Mouse (Mus musculus): Measurements from ENCODE around the gene Cblb. TPM values are rescaled to one million over a fixed set of nuclear protein-coding genes. Genes with fewer than 3 reads are reported as not detected.

Cblb gene
- polyA plus RNA-seq, 1 experiment from 2014 or later: 8.7 TPM

DNA sequence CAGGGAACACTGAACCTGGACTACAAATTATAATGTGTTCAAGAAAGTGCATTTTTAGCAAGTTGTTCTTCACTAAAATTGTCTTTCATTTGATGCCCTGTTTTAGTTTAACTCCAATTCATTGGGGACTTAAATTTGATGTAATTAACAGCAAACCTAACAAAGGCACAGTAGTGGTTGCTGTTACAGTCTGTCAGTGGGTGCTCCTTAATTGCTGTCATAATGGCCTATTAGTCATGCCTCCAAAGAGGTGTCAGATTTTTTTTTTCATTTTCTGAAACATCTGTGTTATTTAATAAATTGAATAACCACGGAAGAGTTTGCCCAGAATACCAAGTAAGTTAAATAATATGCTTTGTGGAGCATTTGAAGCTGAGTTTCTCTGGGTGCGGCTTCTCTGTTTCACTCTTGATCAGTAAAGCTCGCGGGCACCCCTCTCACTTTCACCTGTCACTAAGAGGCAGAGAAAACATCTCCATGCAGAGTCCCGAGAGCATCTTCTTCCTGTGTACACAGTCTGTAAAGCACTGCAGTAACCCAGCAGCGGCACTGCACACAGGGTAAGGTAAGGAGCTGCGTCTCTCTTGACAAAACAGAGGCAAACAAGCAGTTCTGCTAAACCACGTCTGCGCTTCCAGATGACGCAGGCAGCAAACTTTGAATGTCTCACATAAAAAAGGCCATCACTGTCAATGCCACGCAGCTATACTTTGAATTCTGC lies 116.1 kb downstream of the Cblb start:
- DNase-seq (ENCODE audit: low spot score) (no peak), ATAC-seq (no peak)
- Histone ChIP-seq H3K4me3 (ENCODE audit: low read depth, low read length) (no peak overlapping the region), H3K9ac (replicated peaks; ENCODE audit: low read depth) (no peak overlapping the region), H3K9me3 (ENCODE audit: low read length) (no peaks in the 10 kb centered on the region), H3K4me1 (ENCODE audit: insufficient read depth, low read depth, low read length) (no peaks in the 10 kb centered on the region), H3K36me3 (ENCODE audit: insufficient read depth, low read length) (peaks cover 16% of the 10 kb centered on the region), H3K4me2 (replicated peaks; ENCODE audit: low read depth, low read length) (no peak overlapping the region), H3K27ac (ENCODE audit: low read length) (no peak overlapping the region), H3K27me3 (replicated peaks; ENCODE audit: insufficient read depth, low read length) (no peaks in the 10 kb centered on the region)
- 75% methylated on average over 11 of the region's 11 CpGs for WGBS
- TF ChIP-seq CTCF (IDR thresholded peaks at IDR 0.05) (no peak), EP300 (IDR thresholded peaks at IDR 0.05) (no peak)

GRCm38 (mm10) chr16:52148041-52148440 lies 117.0 kb downstream of the Cblb start:
- H3K4me3 ChIP-seq (ENCODE audit: low read depth, low read length): no peak overlapping the region
- H3K36me3 ChIP-seq (ENCODE audit: insufficient read depth, low read length): peaks cover 19% of the 10 kb centered on the region
- no peaks in the 10 kb centered on the region for H3K4me1 ChIP-seq (ENCODE audit: insufficient read depth, low read depth, low read length)
- 66% methylated on average over 6 of the region's 6 CpGs for whole genome bisulfite sequencing
- H3K9me3 ChIP-seq (ENCODE audit: low read length): no peaks in the 10 kb centered on the region
- H3K9ac ChIP-seq (replicated peaks; ENCODE audit: low read depth): no peak overlapping the region
- no peak for ATAC-seq
- no peak overlapping the region for H3K27ac ChIP-seq (ENCODE audit: low read length)
- no peak for DNase-seq (ENCODE audit: low spot score)
- H3K27me3 ChIP-seq (replicated peaks; ENCODE audit: insufficient read depth, low read length): no peaks in the 10 kb centered on the region
- H3K4me2 ChIP-seq (replicated peaks; ENCODE audit: low read depth, low read length): no peak overlapping the region
- TF ChIP-seq EP300 (IDR thresholded peaks at IDR 0.05): no peak
- no peak for TF ChIP-seq CTCF (IDR thresholded peaks at IDR 0.05)

DNA sequence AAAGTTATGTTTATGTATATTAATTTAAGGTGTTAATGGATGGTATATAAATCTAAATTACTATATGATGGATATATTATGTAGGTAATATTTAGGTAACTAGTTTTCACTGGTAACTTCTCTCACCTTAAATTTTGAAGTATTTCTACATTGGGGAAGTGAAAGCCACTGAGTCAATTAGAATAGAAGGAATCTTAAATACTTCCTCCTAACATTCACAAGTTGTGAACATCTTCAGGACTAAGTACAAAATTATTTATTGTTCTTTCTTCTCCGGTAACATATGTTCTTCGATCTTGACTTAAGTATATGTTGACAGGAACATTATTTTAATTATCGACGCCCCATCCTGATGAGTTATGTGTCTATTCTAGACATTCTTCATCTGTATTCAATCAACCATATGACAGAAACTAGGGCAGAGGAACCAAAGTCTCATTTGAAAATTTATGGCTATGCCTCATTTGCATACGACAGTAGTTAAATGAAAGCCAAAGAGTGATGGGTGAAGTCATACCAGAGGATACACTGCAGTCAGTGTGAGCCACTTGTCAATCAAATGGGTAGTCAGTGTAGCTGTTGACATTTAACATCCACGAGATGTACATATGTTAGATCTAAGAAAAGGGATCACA lies 118.2 kb downstream of the Cblb start:
- Histone ChIP-seq H3K4me2 (replicated peaks; ENCODE audit: low read depth, low read length) (no peak overlapping the region), H3K9me3 (ENCODE audit: low read length) (no peaks in the 10 kb centered on the region), H3K27ac (ENCODE audit: low read length) (no peak overlapping the region), H3K4me1 (ENCODE audit: insufficient read depth, low read depth, low read length) (no peaks in the 10 kb centered on the region), H3K9ac (replicated peaks; ENCODE audit: low read depth) (no peak overlapping the region), H3K4me3 (ENCODE audit: low read depth, low read length) (no peak overlapping the region), H3K27me3 (replicated peaks; ENCODE audit: insufficient read depth, low read length) (no peaks in the 10 kb centered on the region), H3K36me3 (ENCODE audit: insufficient read depth, low read length) (peaks cover 13% of the 10 kb centered on the region)
- WGBS: 94% methylated on average over 6 of the region's 6 CpGs
- ATAC-seq (no peak), DNase-seq (ENCODE audit: low spot score) (no peak)
- no peak for TF ChIP-seq EP300 (IDR thresholded peaks at IDR 0.05)
- TF ChIP-seq CTCF (IDR thresholded peaks at IDR 0.05): no peak

- peaks cover 21% of the 10 kb centered on the region for H3K36me3 ChIP-seq (ENCODE audit: insufficient read depth, low read length)
- no peaks in the 10 kb centered on the region for H3K9me3 ChIP-seq (ENCODE audit: low read length)
- no peak overlapping the region for H3K4me3 ChIP-seq (ENCODE audit: low read depth, low read length)
- no peaks in the 10 kb centered on the region for H3K4me1 ChIP-seq (ENCODE audit: insufficient read depth, low read depth, low read length)
- TF ChIP-seq EP300 (IDR thresholded peaks at IDR 0.05): no peak
- TF ChIP-seq CTCF (IDR thresholded peaks at IDR 0.05): no peak
- DNase-seq (ENCODE audit: low spot score) (no peak), ATAC-seq (no peak)
- WGBS: 77% methylated on average over 5 of the region's 5 CpGs
- H3K27me3 ChIP-seq (replicated peaks; ENCODE audit: insufficient read depth, low read length): no peaks in the 10 kb centered on the region
- H3K9ac ChIP-seq (replicated peaks; ENCODE audit: low read depth): no peak overlapping the region
- no peak overlapping the region for H3K27ac ChIP-seq (ENCODE audit: low read length)
- H3K4me2 ChIP-seq (replicated peaks; ENCODE audit: low read depth, low read length): no peak overlapping the region
Observed at GRCm38 (mm10) chr16:52155030-52155696, 124.1 kb downstream of the Cblb start.

GRCm38 (mm10) chr16:52159958-52160504 lies 129.0 kb downstream of the Cblb start:
- H3K9ac ChIP-seq (replicated peaks; ENCODE audit: low read depth): no peak overlapping the region
- H3K4me1 ChIP-seq (ENCODE audit: insufficient read depth, low read depth, low read length): no peaks in the 10 kb centered on the region
- no peak for TF ChIP-seq EP300 (IDR thresholded peaks at IDR 0.05)
- TF ChIP-seq CTCF (IDR thresholded peaks at IDR 0.05): no peak
- 90% methylated on average over 6 of the region's 6 CpGs for WGBS
- 0 out of 2 replicates have a peak, but pooled peaks cover 3% of the 10 kb centered on the region for H3K36me3 ChIP-seq (ENCODE audit: insufficient read depth, low read length)
- ATAC-seq (no peak), DNase-seq (ENCODE audit: low spot score) (no peak)
- H3K4me2 ChIP-seq (replicated peaks; ENCODE audit: low read depth, low read length): no peak overlapping the region
- H3K27me3 ChIP-seq (replicated peaks; ENCODE audit: insufficient read depth, low read length): no peaks in the 10 kb centered on the region
- H3K27ac ChIP-seq (ENCODE audit: low read length): no peak overlapping the region
- no peaks in the 10 kb centered on the region for H3K9me3 ChIP-seq (ENCODE audit: low read length)
- H3K4me3 ChIP-seq (ENCODE audit: low read depth, low read length): no peak overlapping the region

- Histone ChIP-seq H3K9ac (replicated peaks; ENCODE audit: low read depth) (no peak overlapping the region), H3K4me1 (ENCODE audit: insufficient read depth, low read depth, low read length) (no peaks in the 10 kb centered on the region), H3K27ac (ENCODE audit: low read length) (no peak overlapping the region), H3K4me2 (replicated peaks; ENCODE audit: low read depth, low read length) (no peak overlapping the region), H3K4me3 (ENCODE audit: low read depth, low read length) (no peak overlapping the region), H3K36me3 (ENCODE audit: insufficient read depth, low read length) (peaks cover 17% of the 10 kb centered on the region; the same call in 1 of the 2 replicates), H3K9me3 (ENCODE audit: low read length) (no peaks in the 10 kb centered on the region), H3K27me3 (replicated peaks; ENCODE audit: insufficient read depth, low read length) (no peaks in the 10 kb centered on the region)
- 91% methylated on average over 9 of the region's 9 CpGs for WGBS
- no peak for TF ChIP-seq CTCF (IDR thresholded peaks at IDR 0.05)
- no peak for TF ChIP-seq EP300 (IDR thresholded peaks at IDR 0.05)
- DNase-seq (ENCODE audit: low spot score) (no peak), ATAC-seq (no peak)
Observed at GRCm38 (mm10) chr16:52164246-52164645, 133.2 kb downstream of the Cblb start.
